Mouse (Mus musculus) liver, postnatal 0 days (tissue): ENCODE results near the gene Dst. TPM values are rescaled to one million over a fixed set of nuclear protein-coding genes. Genes with fewer than 3 reads are reported as not detected.

Source experiments
- ATAC-seq: fragments of 200-750 bp; cut with Nextera tagmentation; 2 replicates; pipeline ENCODE4 v1.8.0; 2017; ENCODE audit warnings: mild to moderate bottlenecking, moderate library complexity
- DNase-seq: peaks from one replicate; pipeline ENCODE4 v3.0.0-alpha.2; 2016
- H3K27ac ChIP-seq: fragments of 300-500 bp; sonication (generic); 2 replicates; pipeline ENCODE4 v1.5.1; 2014; ENCODE audit warnings: antibody characterized with exemption, moderate library complexity, mild to moderate bottlenecking, low read depth
- H3K27me3 ChIP-seq: fragments of 300-500 bp; sonication (generic); 2 replicates; pipeline ENCODE4 v1.6.1; 2014; ENCODE audit warnings: low read length, control low read depth, mixed read lengths; ENCODE audit not compliant: insufficient read depth
- H3K36me3 ChIP-seq: fragments of 300-500 bp; sonication (generic); replicated peaks from 2 replicates; pipeline ENCODE4 v1.6.1; 2014; ENCODE audit warnings: mild to moderate bottlenecking, control low read depth, low read length, moderate library complexity, mixed read lengths; ENCODE audit not compliant: insufficient read depth
- H3K4me1 ChIP-seq: fragments of 300-500 bp; sonication (generic); 2 replicates; pipeline ENCODE4 v1.6.1; 2014; ENCODE audit warnings: antibody characterized with exemption, mild to moderate bottlenecking, control low read depth; ENCODE audit not compliant: insufficient read depth
- H3K4me2 ChIP-seq: fragments of 300-500 bp; sonication (generic); 2 replicates; pipeline ENCODE4 v1.6.1; 2014; ENCODE audit warnings: low read depth, mild to moderate bottlenecking, low read length, moderate library complexity, mixed read lengths
- H3K4me3 ChIP-seq: fragments of 300-500 bp; sonication (generic); 2 replicates; pipeline ENCODE4 v1.5.1; 2014; ENCODE audit warnings: low read depth, low read length
- H3K9ac ChIP-seq: fragments of 300-500 bp; sonication (generic); replicated peaks from 2 replicates; pipeline ENCODE4 v1.6.1; 2014; ENCODE audit warnings: mild to moderate bottlenecking, moderate library complexity
- H3K9me3 ChIP-seq: fragments of 300-500 bp; sonication (generic); 2 replicates; pipeline ENCODE4 v1.6.1; 2016; ENCODE audit warnings: mild to moderate bottlenecking, control low read depth, low read length, mixed read lengths
- CTCF ChIP-seq: sonication (generic); IDR thresholded peaks from 2 replicates; pipeline ENCODE4 v1.5.1; 2016; ENCODE audit warnings: antibody characterized with exemption, low read depth
- EP300 ChIP-seq: IDR thresholded peaks from 2 replicates; pipeline ENCODE4 v1.6.1; 2016; ENCODE audit warnings: antibody characterized with exemption, low read depth, mild to moderate bottlenecking
- WGBS: fragments of 180-500 bp; shearing (Covaris S2); extraction: QIAGEN DNeasy Blood & Tissue Kit; methylation state at CpG from one replicate; pipeline ENCODE4 v1.1.7; 2014; ENCODE audit not compliant: insufficient replicate concordance; 5-methylcytosine and 5-hydroxymethylcytosine counted together
- polyA plus RNA-seq: library from polyadenylated mRNA; unstranded; fragments of >200 nt; fragmentation: Nextera tagmentation; extraction: Ambion mirVana; gene quantifications from 2 replicates; pipeline ENCODE4 v1.2.1, GENCODE M21; 2015

The Dst gene
- polyA plus RNA-seq, 1 experiment from 2014 or later, result 6.4 TPM

DNA sequence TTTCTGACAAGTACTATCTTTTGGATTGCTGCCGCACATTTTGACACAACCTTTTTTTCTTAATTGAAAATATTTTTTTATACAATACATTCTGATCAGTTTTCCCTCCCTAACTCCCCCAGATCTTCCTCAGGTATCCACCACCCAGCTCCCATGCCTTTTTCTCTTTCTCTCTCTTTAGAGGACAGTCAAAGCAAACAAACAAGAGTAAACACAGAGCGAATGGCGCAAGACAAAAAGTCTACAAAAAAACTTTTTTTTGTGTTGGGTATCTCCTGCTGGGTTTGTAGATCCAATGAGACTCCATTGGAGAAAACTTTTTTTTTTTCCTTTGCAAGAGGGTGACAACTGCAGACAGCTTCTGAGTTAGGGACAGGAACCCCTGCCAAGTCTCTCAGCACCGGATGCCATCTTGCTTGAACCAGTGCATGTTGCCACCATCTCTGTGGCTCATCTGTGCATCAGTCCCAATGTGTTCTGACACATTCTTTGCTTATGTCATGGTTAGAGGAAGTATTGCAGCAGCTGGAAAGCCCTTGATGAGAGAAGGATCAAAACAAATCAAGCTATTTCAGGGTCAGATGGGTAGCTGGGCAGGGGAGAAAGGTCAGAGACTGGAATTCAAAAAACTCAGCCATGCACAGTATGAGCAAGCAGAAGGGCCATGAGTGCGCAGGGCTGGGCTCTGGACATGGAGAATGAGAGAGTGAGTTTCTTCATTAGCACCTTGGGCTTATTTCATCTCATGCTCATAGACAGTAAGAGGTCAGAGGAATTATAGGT, 88.3 kb downstream of the Dst start:
- H3K27ac ChIP-seq, result no peak overlapping the region
- WGBS, result 56% methylated on average over 5 of the region's 5 CpGs

DNA sequence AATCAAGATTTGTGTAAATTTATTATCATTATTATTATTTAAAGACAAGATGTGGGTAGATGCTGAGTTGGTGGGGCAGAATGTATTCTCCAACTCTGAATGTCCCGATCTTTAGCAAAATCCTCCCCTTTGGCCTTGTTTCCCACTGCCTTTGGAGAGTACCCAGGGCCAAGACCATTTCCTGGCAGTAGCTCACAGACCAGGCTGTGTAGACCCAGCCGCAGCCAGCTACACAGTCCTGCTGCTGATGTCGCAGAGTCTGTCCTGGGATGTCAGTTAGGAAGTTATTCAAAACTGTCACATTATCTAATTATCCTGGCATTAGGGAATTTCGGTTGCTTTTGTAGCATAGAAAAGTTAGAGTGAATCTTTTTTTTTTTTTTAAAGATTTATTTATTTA, 94.3 kb downstream of the Dst start:
- Histone ChIP-seq H3K4me1 (peaks cover 6% of the 10 kb centered on the region), H3K4me3 (no peak overlapping the region), H3K9me3 (no peaks in the 10 kb centered on the region), H3K27me3 (no peaks in the 10 kb centered on the region), H3K27ac (no peak overlapping the region), H3K36me3 (no peaks in the 10 kb centered on the region), H3K9ac (no peak overlapping the region), H3K4me2 (no peak overlapping the region)
- no peak for ATAC-seq
- DNase-seq, result no peak
- TF ChIP-seq EP300 (no peak), CTCF (no peak)
- 83% methylated on average over 4 of the region's 4 CpGs for WGBS

More for the DNA sequence above, 88.3 kb downstream of the Dst start:
- Histone ChIP-seq H3K9me3 (no peaks in the 10 kb centered on the region), H3K4me1 (peaks cover 9% of the 10 kb centered on the region), H3K4me2 (peak overlapping the region; percentile 7; the same call in 1 of the 2 replicates), H3K4me3 (no peak overlapping the region), H3K9ac (no peak overlapping the region), H3K27me3 (no peaks in the 10 kb centered on the region), H3K36me3 (no peaks in the 10 kb centered on the region)
- ATAC-seq (peak; percentile 71), DNase-seq (no peak)
- TF ChIP-seq EP300, result no peak
- TF ChIP-seq CTCF, result no peak

DNA sequence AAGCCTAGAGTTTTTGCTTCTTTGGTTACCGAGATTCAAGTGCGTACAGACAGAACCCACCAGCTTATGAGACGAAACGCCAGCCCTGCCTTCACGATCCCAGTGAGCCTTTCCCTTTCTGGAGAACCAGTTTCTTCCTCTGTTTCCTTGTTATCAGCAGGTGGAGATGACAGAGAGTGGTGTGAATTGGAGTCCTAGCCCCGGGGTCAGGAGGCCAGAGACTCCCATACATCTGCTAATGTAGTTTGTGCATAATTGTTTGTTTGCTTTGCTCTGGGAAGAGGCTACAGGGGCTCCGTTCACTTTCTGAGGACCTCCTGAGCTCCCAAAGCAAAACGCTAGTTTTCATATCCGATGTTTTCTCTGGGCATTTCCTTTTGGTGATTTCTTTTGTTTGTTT, 94.9 kb downstream of the Dst start:
- H3K9ac ChIP-seq, result no peak overlapping the region
- DNase-seq (no peak), ATAC-seq (no peak)
- H3K27me3 ChIP-seq, result no peaks in the 10 kb centered on the region
- H3K4me3 ChIP-seq, result no peak overlapping the region
- H3K27ac ChIP-seq, result no peak overlapping the region
- no peaks in the 10 kb centered on the region for H3K9me3 ChIP-seq
- H3K36me3 ChIP-seq, result no peaks in the 10 kb centered on the region
- H3K4me2 ChIP-seq, result no peak overlapping the region
- 56% methylated on average over 9 of the region's 9 CpGs for WGBS
- H3K4me1 ChIP-seq, result peaks cover 6% of the 10 kb centered on the region; the same call in 1 of the 2 replicates
- TF ChIP-seq CTCF, result no peak
- TF ChIP-seq EP300, result no peak

DNA sequence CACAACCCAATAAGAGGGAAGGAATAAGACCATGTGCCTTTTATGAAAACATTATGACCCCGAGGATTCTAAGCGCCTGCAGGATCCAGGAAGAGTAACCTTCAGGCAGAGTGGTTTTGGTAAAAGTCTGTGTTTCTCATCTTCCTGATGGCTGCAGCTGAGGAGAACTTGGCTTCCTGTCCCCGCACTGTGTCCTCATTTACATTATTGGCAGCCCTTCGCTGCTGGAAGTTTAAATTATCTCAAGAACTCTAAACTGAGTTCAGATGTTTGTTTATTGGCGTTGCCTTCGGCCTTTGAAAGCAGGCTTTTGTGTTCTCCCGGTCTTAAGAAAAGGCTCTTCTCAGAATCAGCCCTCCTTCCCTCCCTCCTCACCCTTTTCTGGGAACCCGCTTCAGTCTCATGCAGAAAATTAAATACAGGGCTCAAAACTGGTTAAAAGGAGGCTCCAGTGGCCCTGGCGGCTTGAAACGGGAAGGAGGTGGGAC, 97.3 kb downstream of the Dst start:
- TF ChIP-seq EP300 (no peak), CTCF (no peak)
- 0 out of 2 replicates have a peak overlapping the region, but pooled peaks have one; percentile 46 for H3K4me3 ChIP-seq
- peak overlapping the region; percentile 76 for H3K4me2 ChIP-seq
- H3K4me1 ChIP-seq, result no peaks in the 10 kb centered on the region
- H3K9ac ChIP-seq, result no peak overlapping the region
- no peaks in the 10 kb centered on the region for H3K36me3 ChIP-seq
- DNase-seq, result no peak
- H3K9me3 ChIP-seq, result no peaks in the 10 kb centered on the region
- no peaks in the 10 kb centered on the region for H3K27me3 ChIP-seq
- H3K27ac ChIP-seq, result 0 out of 2 replicates have a peak overlapping the region, but pooled peaks have one; percentile 9
- 11% methylated on average over 10 of the region's 10 CpGs for WGBS
- no peak for ATAC-seq

DNA sequence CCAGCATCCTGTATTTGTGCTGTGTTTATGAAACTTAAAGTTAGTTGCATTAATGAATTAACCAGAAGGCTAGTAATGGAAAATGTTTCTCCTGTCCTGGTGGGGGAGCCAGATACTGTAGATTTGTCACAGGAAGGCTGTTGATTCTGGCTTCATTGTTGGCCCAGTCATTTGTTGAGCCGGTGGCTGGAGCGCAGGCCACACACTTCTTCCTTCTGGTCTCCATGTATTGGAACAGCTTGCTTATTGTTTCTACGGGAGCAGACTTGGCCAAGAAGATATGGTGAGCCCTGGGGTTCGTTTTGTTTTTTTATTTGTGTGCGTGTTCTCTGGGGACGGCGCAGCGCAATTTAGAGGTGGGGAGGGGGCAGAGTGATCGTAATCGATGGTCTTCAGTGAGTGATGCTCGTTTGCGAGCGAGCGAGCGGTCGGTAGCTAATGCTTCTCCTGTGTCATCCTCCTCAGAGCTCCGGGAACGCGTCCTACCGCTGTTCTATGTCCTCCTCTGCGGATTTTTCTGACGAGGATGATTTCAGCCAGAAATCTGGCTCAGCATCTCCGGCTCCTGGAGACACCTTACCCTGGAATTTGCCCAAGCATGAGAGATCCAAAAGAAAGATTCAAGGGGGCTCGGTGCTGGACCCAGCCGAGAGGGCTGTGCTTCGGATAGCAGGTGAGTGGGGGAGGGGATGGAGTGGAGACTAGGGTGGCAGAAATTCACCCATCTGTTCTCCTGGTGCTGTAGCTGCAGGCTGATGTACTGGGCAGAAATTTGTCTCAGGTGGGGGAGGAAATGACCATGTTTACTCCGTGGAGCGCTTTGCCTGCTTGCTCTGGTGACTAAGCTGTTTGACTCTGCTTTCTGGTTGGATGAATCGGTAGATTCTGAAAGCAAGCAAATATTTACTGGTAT, 98.0 kb downstream of the Dst start:
- peak overlapping the region; percentile 73 for H3K27ac ChIP-seq
- peak; percentile 79 for ATAC-seq
- peak overlapping the region; percentile 46 for H3K4me3 ChIP-seq
- TF ChIP-seq EP300 (no peak), CTCF (peak; percentile 73)
- H3K4me2 ChIP-seq, result peak overlapping the region; percentile 76
- peaks cover 2% of the 10 kb centered on the region; the same call in 1 of the 2 replicates for H3K27me3 ChIP-seq
- 0 out of 2 replicates have a peak, but pooled peaks cover under 1% of the 10 kb centered on the region for H3K4me1 ChIP-seq
- no peaks in the 10 kb centered on the region for H3K36me3 ChIP-seq
- WGBS, result 2% methylated on average over 29 of the region's 29 CpGs
- H3K9me3 ChIP-seq, result no peaks in the 10 kb centered on the region
- DNase-seq, result peak; percentile 60
- peak overlapping the region; percentile 45; the same call in 1 of the 2 replicates for H3K9ac ChIP-seq
